Mouse (Mus musculus): ENCODE results near the gene Cdx4.

Cdx4 gene

DNA sequence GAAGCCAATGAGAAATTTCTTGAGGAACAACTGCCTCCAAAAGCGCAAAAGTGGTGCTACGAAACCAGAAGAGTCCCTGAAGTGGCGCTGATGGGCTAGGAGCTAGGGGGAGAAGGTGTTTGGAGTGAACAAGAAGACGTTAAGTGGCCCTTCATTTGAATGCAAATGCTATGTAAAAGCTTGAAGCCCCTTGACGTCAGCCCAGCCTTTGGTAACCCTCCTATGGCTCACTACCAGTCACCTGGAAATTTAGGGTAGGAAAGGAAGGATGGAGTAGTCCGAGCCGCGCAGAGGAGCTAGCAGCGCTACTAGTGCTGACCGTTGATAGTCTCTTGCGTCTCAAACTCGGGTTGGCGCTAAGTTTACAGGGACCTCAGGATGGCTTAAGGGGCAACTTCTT lies at the start of gene Cdx4:
TSS of gene Cdx4 (plus strand) at position 253 of the 400 bp plus-strand sequence.
- DNase-seq (ENCODE audit: low spot score in 2 of 2) = no peak

DNA sequence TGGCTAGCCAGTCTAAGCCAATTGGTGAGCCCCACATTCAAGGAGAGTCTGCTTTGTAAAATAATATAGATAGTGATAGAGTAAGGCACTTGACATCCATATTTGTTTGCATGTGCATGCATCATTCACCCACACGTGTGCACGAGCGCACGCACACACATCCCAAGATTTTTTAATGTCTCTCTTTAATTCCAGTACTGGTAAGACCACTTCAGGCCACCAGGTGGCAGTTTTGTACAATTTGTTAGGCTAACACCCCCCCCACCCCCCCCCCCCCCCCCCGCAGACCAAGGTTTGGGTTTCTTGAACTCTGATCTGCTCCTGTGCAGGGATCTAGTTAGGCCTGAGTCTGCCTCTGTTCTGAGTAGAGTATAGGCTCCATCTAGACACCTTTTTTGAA lies 46.9 kb upstream of the Cdx4 start:
- no peak for DNase-seq (ENCODE audit: low spot score in 2 of 2)

DNA sequence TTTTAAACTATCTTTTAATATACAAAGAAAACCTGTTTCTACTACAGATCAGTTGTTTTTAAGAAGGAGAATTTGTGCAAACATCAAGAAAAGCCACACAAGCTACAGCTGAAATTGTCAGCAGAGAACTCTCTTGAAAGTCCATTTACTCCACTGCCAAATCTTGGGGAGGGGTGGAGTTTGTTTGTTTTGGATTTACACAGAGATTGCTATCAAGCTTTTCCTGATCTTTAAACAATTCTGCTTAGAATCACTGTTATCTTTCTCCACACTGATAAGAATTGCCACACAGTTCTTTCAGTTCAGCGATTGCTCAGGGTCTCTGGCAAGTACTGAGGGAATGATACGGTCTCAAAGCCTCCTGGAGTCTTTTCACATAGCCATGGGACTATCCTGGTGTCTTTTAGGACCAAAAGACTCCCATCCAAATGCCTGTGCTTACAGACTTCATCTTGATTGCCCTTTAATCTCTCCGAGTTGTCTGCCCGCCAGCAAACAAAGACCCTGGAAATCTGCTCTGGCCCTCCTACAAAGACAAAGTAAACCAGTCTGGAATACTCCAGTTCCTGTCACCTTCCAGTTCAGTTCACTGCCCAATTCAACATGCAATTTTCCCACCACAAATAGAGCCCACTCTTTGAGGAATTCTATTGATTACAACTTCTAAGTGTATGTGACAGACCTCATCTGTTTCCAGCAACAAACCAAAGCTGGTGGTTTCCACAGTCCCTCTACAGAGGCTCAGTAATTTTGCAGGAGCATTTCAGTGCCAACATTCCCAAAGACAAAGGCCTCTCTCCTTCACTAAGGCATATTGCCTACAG lies 34.1 kb upstream of the Cdx4 start:
- DNase-seq (ENCODE audit: low spot score in 2 of 2) = no peak

DNA sequence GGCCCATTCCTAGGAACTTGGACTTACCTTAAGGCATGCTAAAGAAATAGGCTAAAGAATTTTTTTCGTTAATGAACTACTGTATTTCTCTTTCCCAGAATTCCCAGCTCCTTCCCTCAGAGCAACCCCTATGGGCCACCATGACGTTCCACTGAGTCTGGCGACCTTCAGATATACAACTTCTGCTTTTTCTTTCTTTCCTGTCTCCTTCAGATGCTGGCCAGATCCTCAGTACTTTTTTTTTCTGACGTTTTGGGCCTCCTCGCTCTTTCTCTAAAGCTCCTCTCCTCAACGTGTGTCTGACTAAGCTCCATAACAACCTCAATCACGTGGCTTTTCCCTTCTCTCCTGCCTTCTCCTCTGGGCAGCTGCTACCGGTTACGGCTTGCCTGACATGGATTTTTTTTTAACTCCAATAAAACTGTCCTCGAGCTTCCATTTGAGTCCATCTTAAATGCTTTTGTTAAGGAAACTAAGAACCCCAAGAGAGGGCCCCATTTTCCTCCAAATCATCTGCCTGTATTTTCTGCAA lies 33.3 kb upstream of the Cdx4 start:
- DNase-seq (ENCODE audit: low spot score in 2 of 2) = no peak

DNA sequence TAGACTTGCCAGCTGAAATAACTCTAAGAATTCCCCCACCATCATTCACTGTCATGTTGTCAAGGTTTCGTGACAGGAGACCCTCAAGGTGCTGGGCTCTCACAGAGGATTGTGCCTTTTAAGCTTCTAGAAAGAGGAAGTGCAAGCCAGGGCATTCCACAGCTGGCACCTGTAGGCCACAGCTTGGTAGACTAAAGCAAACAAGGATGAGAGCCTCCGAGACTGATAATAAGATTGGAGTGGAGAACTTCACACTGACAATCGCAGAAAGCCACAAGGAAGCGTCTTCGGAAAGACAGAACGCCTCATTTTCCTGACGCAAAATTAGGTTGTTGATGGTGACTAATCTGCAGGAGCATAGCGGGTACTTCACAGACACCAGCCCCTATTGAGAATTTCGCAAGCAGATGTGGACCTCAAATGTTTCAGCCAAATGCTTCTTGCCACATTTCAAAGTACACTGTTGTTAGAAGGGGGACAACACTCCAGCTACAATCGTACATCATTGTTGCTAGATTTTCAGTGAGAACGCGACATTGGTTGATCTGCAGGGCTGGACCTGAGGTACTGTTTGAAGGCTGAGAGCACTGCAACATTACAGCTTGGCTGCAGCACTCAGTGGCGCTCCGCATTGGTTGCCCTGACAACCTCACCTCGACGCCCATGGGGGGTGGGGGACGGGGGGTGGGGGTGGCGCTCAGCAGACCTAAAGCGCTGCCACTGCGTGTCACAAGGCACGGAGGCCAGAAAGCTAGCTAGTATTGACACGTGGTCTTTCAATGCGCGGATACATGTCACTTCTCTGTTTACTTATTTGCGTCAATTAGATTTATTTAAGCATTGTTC lies 32.5 kb upstream of the Cdx4 start:
- DNase-seq (ENCODE audit: low spot score in 2 of 2) = no peak

DNA sequence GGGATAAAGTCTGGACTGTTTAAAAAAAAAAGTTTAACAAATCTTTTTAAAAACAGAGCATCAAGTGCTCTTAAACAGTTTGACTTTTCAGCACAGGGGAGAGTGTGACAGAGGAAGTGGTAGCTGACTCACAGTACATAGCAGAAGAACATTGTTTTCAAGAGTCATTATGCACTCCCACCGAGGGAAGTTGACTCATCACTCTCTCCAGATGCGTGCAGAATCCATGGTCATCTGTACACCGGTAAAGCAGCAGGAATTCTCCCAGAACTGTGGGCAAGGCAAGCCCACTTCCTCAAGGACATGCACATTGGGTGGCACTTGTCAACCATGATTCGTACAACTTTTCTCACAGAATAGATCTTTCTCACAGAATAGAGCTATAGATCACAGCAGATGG lies 22.3 kb upstream of the Cdx4 start:
- DNase-seq (ENCODE audit: low spot score in 2 of 2) = no peak

DNA sequence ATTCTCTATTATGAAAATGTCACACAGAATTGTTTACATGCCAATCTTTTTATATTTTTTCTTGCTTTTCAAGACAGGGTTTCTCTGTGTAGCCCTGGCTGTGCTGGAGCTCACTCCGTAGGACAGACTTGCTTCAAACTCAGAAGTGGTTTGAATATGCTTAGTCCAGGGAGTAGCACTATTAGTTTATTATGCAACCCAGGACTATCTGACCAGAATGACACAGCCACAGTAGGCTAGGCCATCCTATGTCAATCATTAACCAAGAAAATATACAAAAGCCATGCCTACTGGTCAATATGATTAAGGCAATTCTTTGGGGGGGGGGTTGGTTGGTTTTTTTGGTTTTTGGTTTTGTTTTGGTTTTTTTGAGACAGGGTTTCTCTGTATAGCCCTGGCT lies 12.9 kb upstream of the Cdx4 start:
- DNase-seq (ENCODE audit: low spot score in 2 of 2) = no peak

DNA sequence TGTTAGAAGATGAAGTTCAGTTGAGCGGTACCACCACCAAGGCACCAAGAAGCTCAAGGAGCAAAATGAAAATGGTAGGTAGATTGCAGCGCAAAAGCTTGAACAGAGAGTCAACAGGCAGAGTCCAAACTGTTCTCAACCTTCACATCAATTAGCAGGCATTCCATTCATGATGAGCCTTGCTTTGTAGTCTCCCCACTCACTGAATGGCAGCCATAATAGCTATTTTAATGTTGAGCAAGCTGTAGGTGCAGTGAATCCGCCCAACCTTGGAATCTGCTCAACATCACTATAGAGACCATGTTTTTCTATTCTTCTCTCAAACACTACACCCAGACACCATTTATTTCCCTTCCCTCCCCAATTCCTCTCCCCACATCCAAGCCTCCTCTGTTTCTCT lies 9.5 kb upstream of the Cdx4 start:
- no peak for DNase-seq (ENCODE audit: low spot score in 2 of 2)

DNA sequence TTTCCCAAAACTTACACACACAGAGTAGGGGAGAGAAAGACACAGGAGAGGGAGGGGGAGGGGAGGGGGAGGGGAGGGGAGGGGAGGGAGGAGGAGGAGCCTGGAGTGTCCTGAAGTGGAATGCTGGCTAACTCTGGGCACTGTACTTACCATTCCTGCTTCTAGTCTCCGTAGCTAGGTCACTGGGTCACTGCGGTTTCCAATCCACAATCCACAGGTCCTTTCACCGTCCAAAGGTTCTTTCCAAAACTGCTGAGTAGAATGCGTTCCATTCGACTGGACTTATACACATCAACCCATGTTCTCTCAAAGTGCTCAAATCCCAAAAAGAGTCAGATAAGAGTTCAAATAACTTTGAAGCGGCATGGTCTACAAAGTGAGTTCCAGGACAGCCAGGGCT lies 7.1 kb upstream of the Cdx4 start:
- no peak for DNase-seq (ENCODE audit: low spot score in 2 of 2)

DNA sequence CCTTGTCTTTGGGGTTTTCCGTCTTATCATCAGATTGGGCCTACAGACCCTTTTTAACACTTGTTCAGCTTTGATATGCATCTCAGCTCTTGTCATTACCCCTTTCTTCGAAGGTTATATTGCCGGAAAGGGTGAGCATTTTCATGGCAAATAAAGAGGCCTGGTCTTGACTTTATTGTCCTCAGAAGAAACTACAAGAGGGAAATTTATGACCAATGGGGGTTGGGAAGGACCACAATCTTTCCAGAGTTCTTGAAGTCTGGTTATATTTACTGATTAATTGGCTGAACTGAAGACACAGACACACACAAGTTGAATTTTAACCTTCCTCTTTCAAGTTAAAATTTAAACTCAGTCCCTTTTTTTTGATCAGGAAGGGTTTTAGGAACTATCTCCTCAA lies 4.7 kb downstream of the Cdx4 start:
- no peak for DNase-seq (ENCODE audit: low spot score in 2 of 2)

DNA sequence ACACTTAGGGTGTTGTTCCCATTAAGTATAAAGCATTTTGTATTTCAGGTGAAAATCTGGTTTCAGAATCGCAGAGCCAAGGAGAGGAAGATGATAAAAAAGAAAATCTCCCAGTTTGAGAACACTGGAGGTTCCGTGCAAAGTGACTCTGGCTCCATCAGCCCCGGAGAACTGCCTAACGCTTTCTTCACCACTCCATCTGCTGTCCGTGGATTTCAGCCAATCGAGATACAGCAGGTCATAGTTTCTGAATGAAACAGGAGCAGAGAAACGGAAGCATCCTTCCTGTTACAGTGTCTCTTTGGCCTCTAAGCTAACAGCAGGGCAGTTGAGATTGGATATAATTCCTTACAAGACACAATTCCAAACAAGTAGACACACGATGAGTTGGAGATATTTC lies 8.2 kb downstream of the Cdx4 start:
- no peak for DNase-seq (ENCODE audit: low spot score in 2 of 2)

DNA sequence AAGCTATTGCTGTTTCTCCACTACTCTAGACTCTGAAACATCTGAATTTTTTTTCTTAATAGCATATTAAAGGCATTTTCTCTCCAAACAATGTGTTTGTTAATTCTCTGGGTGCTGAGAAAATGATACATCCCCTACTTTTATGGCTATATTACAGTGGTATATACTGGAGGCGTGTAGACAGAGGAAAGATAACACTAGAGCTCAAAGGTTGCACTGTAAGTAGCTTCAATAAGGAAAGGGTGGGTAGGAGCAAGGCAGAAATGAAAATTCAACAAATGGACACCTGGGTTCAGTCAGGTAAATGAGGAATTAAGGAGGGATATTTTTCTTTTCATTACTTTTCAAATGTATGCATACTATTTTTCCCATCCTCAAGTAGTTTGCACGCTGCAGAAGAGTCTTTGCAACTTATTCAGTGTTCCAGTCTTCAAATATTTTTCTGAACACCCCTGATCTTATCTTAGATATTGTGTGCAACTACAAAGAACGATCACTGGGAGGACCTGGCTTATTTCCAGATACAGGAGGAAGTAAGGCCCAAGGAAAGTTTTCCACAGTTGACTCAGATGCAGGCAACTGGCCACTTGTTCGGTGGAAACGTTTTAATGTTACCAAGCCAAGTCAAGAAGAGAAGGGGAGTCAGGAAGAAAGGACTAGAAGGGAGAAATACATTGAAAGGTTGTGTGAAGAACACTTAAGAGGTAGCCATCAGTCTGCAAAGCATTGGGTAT lies 10.1 kb downstream of the Cdx4 start:
- DNase-seq (ENCODE audit: low spot score in 2 of 2) = no peak

DNA sequence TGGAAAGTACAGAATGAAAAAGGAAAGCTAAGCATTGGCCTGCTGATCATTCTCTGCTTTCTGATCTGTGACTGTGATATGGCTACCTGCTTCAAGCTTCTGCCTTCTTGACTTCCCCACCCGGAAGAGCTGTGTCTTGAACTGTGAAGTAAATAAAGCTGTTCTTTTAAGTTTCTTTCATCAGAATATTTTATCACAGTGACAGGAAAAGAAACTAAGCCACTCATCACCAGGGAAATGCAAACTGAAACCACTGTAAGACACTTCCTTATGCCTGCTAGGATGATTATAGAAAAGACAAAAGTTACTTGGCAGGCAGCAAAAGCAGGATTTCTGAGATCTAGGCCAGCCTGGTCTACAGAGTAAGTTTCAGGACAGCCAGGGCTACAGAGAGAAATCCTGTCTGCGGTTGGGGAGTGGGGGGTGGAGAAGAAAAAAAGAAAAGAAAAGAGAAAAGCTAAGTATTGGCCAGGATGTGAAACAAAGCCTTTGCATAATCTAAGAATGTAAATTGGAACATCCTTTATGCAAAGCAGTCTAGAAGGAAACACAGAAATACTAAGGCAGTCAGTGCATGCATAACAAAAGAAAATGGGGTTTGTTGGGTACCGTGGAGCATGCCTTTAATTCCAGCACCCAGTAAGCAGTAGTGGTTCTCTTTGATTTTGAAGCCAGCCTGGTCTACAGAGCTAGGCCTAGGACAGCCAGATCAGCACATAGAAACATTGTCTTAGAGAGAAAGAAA lies 20.3 kb downstream of the Cdx4 start:
- no peak for DNase-seq (ENCODE audit: low spot score in 2 of 2)

DNA sequence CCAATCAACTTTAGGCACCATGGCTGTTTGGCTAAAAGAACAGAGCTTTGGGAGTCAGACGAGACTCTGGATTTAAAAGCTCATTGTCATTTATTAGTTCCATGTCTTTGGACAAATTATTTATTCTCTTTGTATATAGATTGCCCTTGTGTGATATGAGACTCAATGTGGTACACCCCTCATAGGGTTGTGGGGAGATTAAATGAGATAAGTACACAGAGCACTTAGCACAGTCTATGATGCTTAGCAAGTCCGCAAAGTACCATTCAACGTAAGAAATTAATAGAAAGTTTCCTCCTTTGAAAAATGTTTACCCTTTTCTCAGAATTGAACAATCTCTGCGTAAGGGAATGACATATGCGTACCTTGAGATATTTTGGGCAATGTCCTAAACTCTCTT lies 34.6 kb downstream of the Cdx4 start:
- DNase-seq (ENCODE audit: low spot score in 2 of 2) = no peak

DNA sequence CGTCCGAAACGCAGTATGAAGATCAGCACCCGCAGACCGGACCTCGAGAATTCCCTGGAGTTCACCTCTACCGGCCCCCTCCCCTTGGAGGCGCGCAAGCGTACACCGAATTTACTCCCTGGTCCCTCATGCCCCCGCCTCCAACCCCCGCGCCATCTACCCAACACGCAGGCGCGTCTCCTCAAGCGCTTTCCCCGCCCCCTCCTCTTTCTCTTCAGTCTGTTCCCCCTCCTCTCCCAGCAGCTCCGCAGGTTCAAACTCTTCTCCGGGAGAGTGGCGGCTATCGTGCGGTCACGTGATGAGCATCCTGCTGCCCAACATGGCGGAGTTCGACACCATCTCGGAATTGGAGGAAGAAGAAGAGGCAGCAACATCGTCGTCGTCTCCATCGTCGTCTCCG lies 35.1 kb downstream of the Cdx4 start, which contains the start of gene Chic1:
TSS of gene Chic1 (plus strand) at position 190 of the 400 bp plus-strand sequence.
- DNase-seq (ENCODE audit: low spot score in 2 of 2) = peak; percentile 13 to 60

DNA sequence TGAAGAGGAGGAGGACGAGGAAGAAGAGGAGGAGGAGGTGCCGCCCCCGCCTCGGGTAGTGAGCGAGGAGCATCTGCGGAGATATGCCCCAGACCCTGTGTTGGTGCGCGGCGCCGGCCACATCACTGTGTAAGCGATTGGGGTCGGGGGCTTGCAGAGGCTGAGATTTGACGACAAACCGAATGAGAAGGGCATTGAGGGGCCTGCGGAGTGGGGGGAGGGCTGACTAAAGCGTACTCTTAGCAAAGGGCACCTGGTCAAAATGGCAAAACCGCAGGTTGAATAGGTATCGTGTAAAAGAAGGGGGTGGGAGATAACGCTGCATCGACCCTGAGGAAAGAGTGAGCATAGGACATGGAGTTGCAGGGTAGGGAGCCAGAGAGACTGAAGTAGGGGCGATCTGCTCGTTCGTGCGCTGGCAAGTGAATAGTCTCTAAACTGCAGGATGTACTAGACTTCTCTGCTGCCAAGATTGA lies 35.6 kb downstream of the Cdx4 start:
- peak in 1 of 2 experiments; percentile 60 for DNase-seq (ENCODE audit: low spot score in 2 of 2)

DNA sequence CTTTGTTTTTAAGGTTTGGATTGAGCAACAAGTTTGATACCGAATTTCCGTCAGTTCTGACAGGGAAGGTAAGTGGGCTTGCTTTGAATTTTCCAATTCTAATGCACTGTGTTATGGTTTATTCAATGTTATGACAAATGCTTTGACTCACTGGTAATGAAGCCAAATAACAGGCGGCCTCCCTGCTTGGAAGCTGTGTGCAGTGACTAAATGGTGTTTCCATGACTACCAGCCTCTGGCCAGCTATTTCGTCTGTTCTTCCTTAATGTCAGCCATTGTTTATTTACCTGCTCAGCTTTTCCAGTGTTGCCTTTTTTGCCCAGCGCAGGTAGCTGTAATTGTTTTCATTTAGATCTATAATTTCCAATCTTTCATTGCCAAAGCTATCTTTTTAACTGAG lies 45.0 kb downstream of the Cdx4 start:
- DNase-seq (ENCODE audit: low spot score in 2 of 2) = no peak

DNA sequence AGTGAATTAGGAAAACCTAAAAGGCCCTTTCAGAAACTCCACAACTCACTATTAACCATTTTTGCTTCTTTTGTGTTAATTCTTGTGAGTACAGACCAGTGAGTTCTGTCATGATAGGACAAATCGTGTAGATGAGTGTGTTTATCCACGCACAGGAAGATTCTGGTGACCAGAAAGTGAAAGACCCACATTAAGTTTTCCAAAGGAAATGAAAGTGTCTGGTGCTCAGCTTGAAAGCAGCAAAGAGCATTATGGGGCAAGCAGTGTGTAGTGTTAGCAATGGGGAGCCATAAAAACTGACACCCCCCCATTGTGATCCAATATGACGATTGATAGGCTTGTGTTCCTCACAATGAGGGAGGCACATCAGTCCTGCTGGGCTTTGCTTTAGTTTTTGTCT lies 47.5 kb downstream of the Cdx4 start:
- DNase-seq (ENCODE audit: low spot score in 2 of 2) = no peak

DNA sequence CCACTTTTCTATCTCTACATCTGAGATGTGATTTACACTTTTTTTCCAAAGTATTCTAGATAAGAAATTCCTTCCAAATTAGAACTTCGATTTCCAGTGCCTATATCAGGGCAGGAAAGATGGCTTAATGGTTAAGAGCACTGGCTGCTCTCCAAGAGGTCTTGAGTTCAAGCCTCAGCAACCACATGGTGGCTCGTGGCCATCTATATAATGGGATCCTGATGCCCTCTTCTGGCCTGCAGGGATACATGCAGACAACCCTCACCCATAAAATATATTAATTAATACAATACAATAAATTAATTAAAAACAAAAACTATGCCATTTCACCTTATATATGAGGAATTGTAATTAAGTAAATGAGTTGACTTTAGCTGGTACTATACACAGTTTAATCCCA lies 50.0 kb downstream of the Cdx4 start:
- no peak for DNase-seq (ENCODE audit: low spot score in 2 of 2)

DNA sequence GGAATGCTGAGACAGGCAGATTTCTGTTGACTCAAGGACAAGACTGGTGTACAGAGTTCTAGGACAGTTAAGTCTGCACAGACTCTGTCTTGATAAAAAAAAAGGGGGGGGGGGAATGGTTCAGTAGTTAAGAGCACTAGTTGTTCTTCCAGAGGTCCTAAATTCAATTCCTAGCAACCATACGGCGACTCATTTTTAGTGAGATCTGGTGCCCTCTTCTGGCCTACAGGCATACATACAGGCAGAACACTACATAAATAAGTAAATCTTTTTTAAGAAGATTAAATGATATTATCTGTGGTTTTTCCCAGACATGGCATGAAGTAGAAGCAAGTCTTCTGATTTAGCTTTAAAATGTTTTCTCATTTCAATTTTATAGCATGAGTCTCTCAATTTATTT lies 50.4 kb downstream of the Cdx4 start:
- no peak for DNase-seq (ENCODE audit: low spot score in 2 of 2)

DNA sequence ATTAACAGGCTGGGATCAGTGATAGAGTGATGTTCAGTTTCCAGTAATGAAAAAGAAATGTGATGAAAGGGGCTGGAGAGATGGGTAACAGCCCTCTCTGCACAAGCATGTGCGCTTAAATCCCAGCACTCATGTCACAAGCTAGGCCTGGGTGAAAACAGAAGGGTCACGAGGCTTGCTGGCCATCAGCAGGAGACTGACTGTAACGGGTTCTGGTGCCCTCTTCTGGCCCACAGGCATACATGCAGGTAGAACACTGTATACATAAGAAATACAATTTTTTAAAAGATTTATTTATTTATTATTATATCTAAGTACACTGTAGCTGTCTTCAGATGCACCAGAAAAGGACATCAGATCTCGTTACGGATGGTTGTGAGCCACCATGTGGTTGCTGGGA lies 53.1 kb downstream of the Cdx4 start:
- no peak for DNase-seq (ENCODE audit: low spot score in 2 of 2)

All from spleen, postnatal 4 days (tissue).